Mouse (Mus musculus): ENCODE results near the gene Ndufa13.

- no peak for TF ChIP-seq POLR2A (IDR thresholded peaks at IDR 0.05; ENCODE audit: control insufficient read depth, low read depth, low read length)
- no peak for TF ChIP-seq CTCF (IDR thresholded peaks at IDR 0.05; ENCODE audit: control insufficient read depth, insufficient read depth, insufficient replicate concordance, low read depth, low read length)
These were observed 1.7 kb upstream of the Ndufa13 start for GRCm38 (mm10) chr8:69904096-69904495.
